Mouse (Mus musculus): ENCODE results near the gene Tacr1. TPM values are rescaled to one million over a fixed set of nuclear protein-coding genes. Genes with fewer than 3 reads are reported as not detected.

The Tacr1 gene
- polyA plus RNA-seq, 1 experiment from 2014 or later: 3.5 TPM

- WGBS: 68% methylated on average over 7 of the region's 7 CpGs
- peak; percentile 70 for ATAC-seq
These were observed 187.3 kb downstream of the Tacr1 start for GRCm38 (mm10) chr6:82589387-82589786.

GRCm38 (mm10) chr6:82595461-82596090 is 193.4 kb downstream of the Tacr1 start:
- peaks cover 4% of the 10 kb centered on the region; the same call in 1 of the 2 replicates for H3K9me3 ChIP-seq (replicated peaks; ENCODE audit: control insufficient read depth, low read length, poor library complexity, severe bottlenecking)
- no peak overlapping the region for H3K4me3 ChIP-seq (ENCODE audit: low read depth, low read length)
- H3K27me3 ChIP-seq (ENCODE audit: control insufficient read depth, insufficient read depth, low read depth, low read length): no peaks in the 10 kb centered on the region
- H3K27ac ChIP-seq (ENCODE audit: low read length): no peak overlapping the region
- H3K36me3 ChIP-seq (ENCODE audit: control insufficient read depth, insufficient read depth, low read length): no peaks in the 10 kb centered on the region
- no peak overlapping the region for H3K4me2 ChIP-seq (ENCODE audit: low read length)
- H3K9ac ChIP-seq (ENCODE audit: low read depth, low read length): no peak overlapping the region
- no peaks in the 10 kb centered on the region for H3K4me1 ChIP-seq (ENCODE audit: control insufficient read depth, insufficient read depth, low read length)
- ATAC-seq: no peak
- 60% methylated on average over 8 of the region's 8 CpGs for WGBS

More at GRCm38 (mm10) chr6:82589387-82589786, 187.3 kb downstream of the Tacr1 start:
- Histone ChIP-seq H3K4me3 (ENCODE audit: low read depth, low read length) (no peak overlapping the region), H3K4me2 (ENCODE audit: low read length) (no peak overlapping the region), H3K9ac (ENCODE audit: low read depth, low read length) (no peak overlapping the region), H3K27me3 (ENCODE audit: control insufficient read depth, insufficient read depth, low read depth, low read length) (no peaks in the 10 kb centered on the region), H3K27ac (ENCODE audit: low read length) (no peak overlapping the region), H3K4me1 (ENCODE audit: control insufficient read depth, insufficient read depth, low read length) (no peaks in the 10 kb centered on the region), H3K36me3 (ENCODE audit: control insufficient read depth, insufficient read depth, low read length) (no peaks in the 10 kb centered on the region), H3K9me3 (replicated peaks; ENCODE audit: control insufficient read depth, low read length, poor library complexity, severe bottlenecking) (no peaks in the 10 kb centered on the region)

DNA sequence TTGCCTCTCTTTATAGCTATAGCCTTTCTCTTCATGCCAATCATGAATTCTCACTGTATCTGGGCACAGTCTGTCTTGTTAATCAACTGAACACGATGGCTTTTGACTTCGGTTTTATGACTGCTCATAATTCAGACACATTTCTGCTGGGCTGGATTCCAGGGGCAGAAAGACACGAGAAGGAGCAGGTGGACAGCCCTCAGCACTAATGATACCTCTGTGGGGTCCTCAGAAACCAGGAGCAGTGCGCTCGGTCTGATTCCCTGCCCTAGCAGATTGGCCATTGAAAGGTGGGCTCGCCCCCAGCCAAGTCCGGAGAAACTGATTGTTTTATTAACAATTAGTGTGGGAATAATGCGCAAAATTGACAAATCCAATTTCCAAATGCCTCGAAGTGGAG is 201.1 kb downstream of the Tacr1 start:
- Histone ChIP-seq H3K4me2 (ENCODE audit: low read length) (no peak overlapping the region), H3K9ac (ENCODE audit: low read depth, low read length) (no peak overlapping the region), H3K4me3 (ENCODE audit: low read depth, low read length) (no peak overlapping the region), H3K36me3 (ENCODE audit: control insufficient read depth, insufficient read depth, low read length) (no peaks in the 10 kb centered on the region), H3K27ac (ENCODE audit: low read length) (no peak overlapping the region), H3K9me3 (replicated peaks; ENCODE audit: control insufficient read depth, low read length, poor library complexity, severe bottlenecking) (no peaks in the 10 kb centered on the region), H3K4me1 (ENCODE audit: control insufficient read depth, insufficient read depth, low read length) (peaks cover 4% of the 10 kb centered on the region; the same call in 1 of the 2 replicates), H3K27me3 (ENCODE audit: control insufficient read depth, insufficient read depth, low read depth, low read length) (no peaks in the 10 kb centered on the region)
- WGBS: 84% methylated on average over 9 of the region's 9 CpGs
- ATAC-seq: no peak

DNA sequence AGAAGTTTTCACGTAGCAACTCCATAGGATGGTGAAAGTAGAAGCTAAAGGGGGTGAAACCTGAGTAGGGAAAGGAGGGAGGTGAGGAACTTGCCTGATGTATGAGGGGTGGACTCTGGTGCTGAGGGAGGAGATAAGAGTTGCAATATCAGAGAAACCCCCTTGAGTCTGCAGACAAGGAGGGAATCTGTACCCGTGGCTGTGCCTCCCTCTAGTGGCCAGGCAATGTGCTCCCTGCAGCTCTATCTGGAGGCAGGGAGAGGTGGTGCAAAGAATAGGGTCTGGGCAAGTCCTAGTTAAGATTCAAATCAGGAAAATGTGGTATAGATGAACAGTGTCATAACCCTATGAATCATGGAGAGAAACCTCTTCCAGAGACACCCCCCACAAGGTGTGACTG is 201.5 kb downstream of the Tacr1 start:
- Histone ChIP-seq H3K27me3 (ENCODE audit: control insufficient read depth, insufficient read depth, low read depth, low read length) (no peaks in the 10 kb centered on the region), H3K36me3 (ENCODE audit: control insufficient read depth, insufficient read depth, low read length) (no peaks in the 10 kb centered on the region), H3K4me1 (ENCODE audit: control insufficient read depth, insufficient read depth, low read length) (peaks cover 4% of the 10 kb centered on the region; the same call in 1 of the 2 replicates), H3K9ac (ENCODE audit: low read depth, low read length) (no peak overlapping the region), H3K27ac (ENCODE audit: low read length) (no peak overlapping the region), H3K9me3 (replicated peaks; ENCODE audit: control insufficient read depth, low read length, poor library complexity, severe bottlenecking) (no peaks in the 10 kb centered on the region), H3K4me2 (ENCODE audit: low read length) (no peak overlapping the region), H3K4me3 (ENCODE audit: low read depth, low read length) (no peak overlapping the region)
- 51% methylated on average over 2 of the region's 2 CpGs for WGBS
- 0 out of 2 replicates have a peak, but pooled peaks have one; percentile 25 for ATAC-seq

GRCm38 (mm10) chr6:82604791-82605190 is 202.7 kb downstream of the Tacr1 start:
- Histone ChIP-seq H3K27me3 (ENCODE audit: control insufficient read depth, insufficient read depth, low read depth, low read length) (no peaks in the 10 kb centered on the region), H3K9me3 (replicated peaks; ENCODE audit: control insufficient read depth, low read length, poor library complexity, severe bottlenecking) (no peaks in the 10 kb centered on the region), H3K9ac (ENCODE audit: low read depth, low read length) (no peak overlapping the region), H3K27ac (ENCODE audit: low read length) (no peak overlapping the region), H3K4me3 (ENCODE audit: low read depth, low read length) (no peak overlapping the region), H3K4me1 (ENCODE audit: control insufficient read depth, insufficient read depth, low read length) (peaks cover 12% of the 10 kb centered on the region), H3K4me2 (ENCODE audit: low read length) (no peak overlapping the region), H3K36me3 (ENCODE audit: control insufficient read depth, insufficient read depth, low read length) (no peaks in the 10 kb centered on the region)
- no peak for ATAC-seq
- 45% methylated on average over 8 of the region's 8 CpGs for WGBS

GRCm38 (mm10) chr6:82608756-82609155 is 206.6 kb downstream of the Tacr1 start:
- H3K4me3 ChIP-seq (ENCODE audit: low read depth, low read length): no peak overlapping the region
- H3K36me3 ChIP-seq (ENCODE audit: control insufficient read depth, insufficient read depth, low read length): no peaks in the 10 kb centered on the region
- no peaks in the 10 kb centered on the region for H3K27me3 ChIP-seq (ENCODE audit: control insufficient read depth, insufficient read depth, low read depth, low read length)
- H3K27ac ChIP-seq (ENCODE audit: low read length): peak overlapping the region; percentile 68
- no peak overlapping the region for H3K9ac ChIP-seq (ENCODE audit: low read depth, low read length)
- 0 out of 2 replicates have a peak, but pooled peaks have one; percentile 6 for ATAC-seq
- H3K9me3 ChIP-seq (replicated peaks; ENCODE audit: control insufficient read depth, low read length, poor library complexity, severe bottlenecking): no peaks in the 10 kb centered on the region
- H3K4me1 ChIP-seq (ENCODE audit: control insufficient read depth, insufficient read depth, low read length): peaks cover 13% of the 10 kb centered on the region
- H3K4me2 ChIP-seq (ENCODE audit: low read length): no peak overlapping the region; the same call in 1 of the 2 replicates
- 81% methylated on average over 4 of the region's 4 CpGs for WGBS

GRCm38 (mm10) chr6:82609339-82609926 is 207.3 kb downstream of the Tacr1 start:
- H3K4me1 ChIP-seq (ENCODE audit: control insufficient read depth, insufficient read depth, low read length): peaks cover 13% of the 10 kb centered on the region
- no peaks in the 10 kb centered on the region for H3K9me3 ChIP-seq (replicated peaks; ENCODE audit: control insufficient read depth, low read length, poor library complexity, severe bottlenecking)
- no peaks in the 10 kb centered on the region for H3K27me3 ChIP-seq (ENCODE audit: control insufficient read depth, insufficient read depth, low read depth, low read length)
- peak; percentile 90 for ATAC-seq
- 29% methylated on average over 7 of the region's 7 CpGs for WGBS
- no peaks in the 10 kb centered on the region for H3K36me3 ChIP-seq (ENCODE audit: control insufficient read depth, insufficient read depth, low read length)
- H3K4me3 ChIP-seq (ENCODE audit: low read depth, low read length): no peak overlapping the region
- peak overlapping the region; percentile 68 for H3K27ac ChIP-seq (ENCODE audit: low read length)
- peak overlapping the region; percentile 33; the same call in 1 of the 2 replicates for H3K4me2 ChIP-seq (ENCODE audit: low read length)
- no peak overlapping the region for H3K9ac ChIP-seq (ENCODE audit: low read depth, low read length)
